In the genomic region with DNA sequence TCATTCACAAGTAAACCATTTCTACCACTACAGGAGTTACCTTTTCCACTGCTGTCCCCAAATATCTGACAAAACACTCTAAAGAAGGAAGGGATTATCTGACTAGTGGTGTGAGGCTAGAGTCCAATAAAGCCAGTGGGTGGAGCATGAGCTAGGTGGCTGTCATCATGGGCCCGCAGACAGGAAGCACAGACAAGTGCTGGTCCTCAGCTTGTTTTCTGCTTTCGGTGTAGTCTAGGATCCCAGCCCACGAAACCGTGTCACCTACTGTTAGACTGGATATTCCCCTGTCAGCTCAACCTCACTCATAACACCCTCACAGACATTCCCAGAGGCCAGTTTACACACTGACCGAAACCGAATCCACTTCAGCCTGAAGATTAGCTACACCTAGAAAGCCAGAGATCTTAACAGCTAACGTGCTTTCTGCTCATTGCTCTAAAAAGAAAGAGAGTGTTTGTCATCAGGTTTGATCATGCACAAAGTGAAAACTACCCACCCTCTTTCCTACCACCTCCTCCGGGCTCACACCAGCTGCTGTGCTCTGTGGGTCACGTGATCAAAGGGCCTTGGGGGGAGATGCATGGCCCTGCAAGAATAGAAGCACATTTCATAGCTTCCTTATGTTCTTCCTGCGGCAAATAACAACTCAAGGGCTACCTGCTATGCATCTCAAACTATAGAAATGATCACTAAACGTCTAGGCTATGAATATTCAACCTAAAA, we compare ENCODE assay signal across 13 mouse cellular contexts.
DNase-seq lines count a peak whose midpoint lies in the region; ATAC-seq and TF ChIP-seq lines count a peak whose summit lies in the region.
"Had no signal": no experiment of that assay in that cellular context is flagged by ENCODE, and none has a peak within 500 bp of the region (broad histone marks: within the 10 kb centered on the region; RNA-seq: fewer than 3 reads in every experiment).

No protein-coding gene starts in this region.

- H3K9ac ChIP-seq in liver, postnatal 0 days (replicated peaks) = no peak overlapping the region
- H3K9ac ChIP-seq in liver, embryonic 11.5 days (ENCODE audit: low read depth, low read length) = no peak overlapping the region
- H3K9ac ChIP-seq: kidney, embryonic 15.5 days; lung, embryonic 14.5 days had no signal

- no peaks in the 10 kb centered on the region for H3K4me1 ChIP-seq in liver, postnatal 0 days (ENCODE audit: insufficient read depth)
- H3K4me1 ChIP-seq in liver, embryonic 11.5 days (replicated peaks; ENCODE audit: control insufficient read depth, insufficient read depth, low read length) = no peaks in the 10 kb centered on the region

- 54% methylated on average over 11 of the region's 11 CpGs for WGBS in liver, postnatal 0 days (ENCODE audit: insufficient replicate concordance)
- 71% methylated on average over 11 of the region's 11 CpGs for WGBS in liver, embryonic 11.5 days

- peak; percentile 73 for ATAC-seq in liver, postnatal 0 days
- ATAC-seq in liver, embryonic 11.5 days (replicated peaks; ENCODE audit: low FRiP score) = no peak
- ATAC-seq in activated CD4-positive, CD25-positive, alpha-beta regulatory T cell, adult 4 months = peak; percentile 72
- ATAC-seq in megakaryocyte-erythroid progenitor cell, adult 5-6 weeks (replicated peaks; ENCODE audit: low FRiP score, low TSS enrichment, poor library complexity, severe bottlenecking) = peak; percentile 66
- no peak for ATAC-seq in cerebellum, adult (ENCODE audit: insufficient number of reproducible peaks, low FRiP score, low TSS enrichment)

- no peaks in the 10 kb centered on the region for H3K27me3 ChIP-seq in liver, postnatal 0 days (ENCODE audit: insufficient read depth, low read length)
- H3K27me3 ChIP-seq in liver, embryonic 11.5 days (replicated peaks; ENCODE audit: control insufficient read depth, insufficient read depth, low read length) = no peaks in the 10 kb centered on the region

- H3K27ac ChIP-seq in liver, postnatal 0 days (ENCODE audit: low read depth) = peak overlapping the region; percentile 82
- H3K27ac ChIP-seq in liver, embryonic 11.5 days (ENCODE audit: low read depth, low read length) = no peak overlapping the region
- H3K27ac ChIP-seq: embryonic facial prominence, embryonic 10.5 days; kidney, embryonic 15.5 days had no signal

- H3K4me3 ChIP-seq in liver, postnatal 0 days (ENCODE audit: low read depth, low read length) = no peak overlapping the region
- H3K4me3 ChIP-seq in liver, embryonic 11.5 days (ENCODE audit: low read depth, low read length) = no peak overlapping the region
- H3K4me3 ChIP-seq: embryonic facial prominence, embryonic 10.5 days; kidney, embryonic 15.5 days had no signal

- no peak for TF ChIP-seq EP300 in liver, postnatal 0 days (IDR thresholded peaks at IDR 0.05; ENCODE audit: low read depth)

- no peak for TF ChIP-seq CTCF in liver, postnatal 0 days (IDR thresholded peaks at IDR 0.05; ENCODE audit: low read depth)

- no peak overlapping the region for H3K4me2 ChIP-seq in liver, postnatal 0 days (ENCODE audit: low read depth, low read length)
- no peak overlapping the region for H3K4me2 ChIP-seq in liver, embryonic 11.5 days
- H3K4me2 ChIP-seq: heart, embryonic 11.5 days; lung, embryonic 14.5 days had no signal

- no peaks in the 10 kb centered on the region for H3K9me3 ChIP-seq in liver, postnatal 0 days (ENCODE audit: low read length)
- H3K9me3 ChIP-seq in liver, embryonic 11.5 days (ENCODE audit: control insufficient read depth, low read length) = no peaks in the 10 kb centered on the region
- H3K9me3 ChIP-seq: embryonic facial prominence, embryonic 10.5 days; kidney, embryonic 15.5 days had no signal

- peak; percentile 18 for DNase-seq in liver, postnatal 0 days
- no peak for DNase-seq in liver, embryonic 11.5 days (ENCODE audit: low spot score)
- peak; percentile 41 for DNase-seq in thymus, postnatal 14 days
- no peak for DNase-seq in layer of hippocampus, postnatal 25 days (ENCODE audit: extremely low spot score in 1 of 2, low spot score in 1 of 2)
- DNase-seq: adrenal gland, adult 2 months; cerebellum, adult 18-20 months; lung, embryonic 14.5 days had no signal

- H3K36me3 ChIP-seq in liver, postnatal 0 days (replicated peaks; ENCODE audit: insufficient read depth, low read length) = no peaks in the 10 kb centered on the region
- H3K36me3 ChIP-seq in liver, embryonic 11.5 days (ENCODE audit: control insufficient read depth, insufficient read depth, low read length) = no peaks in the 10 kb centered on the region
- H3K36me3 ChIP-seq: embryonic facial prominence, embryonic 10.5 days; kidney, embryonic 15.5 days had no signal

Comparison
In these comparisons a context has a peak if more than half of its experiments do, and no peak if none do; other contexts are left out.
1. ATAC-seq: peak in liver, postnatal 0 days (single experiment), activated CD4-positive, CD25-positive, alpha-beta regulatory T cell, adult 4 months (single experiment) and megakaryocyte-erythroid progenitor cell, adult 5-6 weeks (single experiment); none in liver, embryonic 11.5 days (single experiment) and cerebellum, adult (single experiment).
2. DNase-seq: peak in liver, postnatal 0 days (single experiment) and thymus, postnatal 14 days (single experiment); none in liver, embryonic 11.5 days (single experiment) and layer of hippocampus, postnatal 25 days (0 of 2).